Mouse (Mus musculus) hindbrain, embryonic 13.5 days (tissue): ENCODE results near the gene Cherp. TPM values are rescaled to one million over a fixed set of nuclear protein-coding genes. Genes with fewer than 3 reads are reported as not detected.

Source experiments
- ATAC-seq: fragments of 200-750 bp; cut with Nextera tagmentation; 2 replicates; pipeline ENCODE4 v1.8.0; 2017; ENCODE audit warnings: moderate TSS enrichment; ENCODE audit not compliant: low FRiP score
- H3K27ac ChIP-seq: fragments of 300-500 bp; sonication (generic); 2 replicates; pipeline ENCODE4 v1.5.1; 2015; ENCODE audit warnings: inconsistent platforms, mild to moderate bottlenecking, moderate library complexity
- H3K27me3 ChIP-seq: fragments of 300-500 bp; sonication (generic); 2 replicates; pipeline ENCODE4 v1.6.1; 2015; ENCODE audit warnings: mild to moderate bottlenecking, inconsistent platforms
- H3K36me3 ChIP-seq: fragments of 300-500 bp; sonication (generic); 2 replicates; pipeline ENCODE4 v1.6.1; 2015; ENCODE audit warnings: mild to moderate bottlenecking, inconsistent platforms
- H3K4me1 ChIP-seq: fragments of 300-500 bp; sonication (generic); replicated peaks from 2 replicates; pipeline ENCODE4 v1.6.1; 2015; ENCODE audit warnings: inconsistent platforms
- H3K4me2 ChIP-seq: fragments of 300-500 bp; sonication (generic); 2 replicates; pipeline ENCODE4 v1.6.1; 2015; ENCODE audit warnings: inconsistent platforms, mild to moderate bottlenecking, moderate library complexity
- H3K4me3 ChIP-seq: fragments of 300-500 bp; sonication (generic); 2 replicates; pipeline ENCODE4 v1.5.1; 2015; ENCODE audit warnings: mild to moderate bottlenecking, inconsistent platforms
- H3K9ac ChIP-seq: fragments of 300-500 bp; sonication (generic); 2 replicates; pipeline ENCODE4 v1.6.1; 2015; ENCODE audit warnings: mild to moderate bottlenecking, inconsistent platforms
- H3K9me3 ChIP-seq: fragments of 300-500 bp; sonication (generic); 2 replicates; pipeline ENCODE4 v1.6.1; 2016; ENCODE audit warnings: inconsistent platforms
- WGBS: fragments of 180-500 bp; shearing (Covaris S2); methylation state at CpG from one replicate; pipeline ENCODE4 v1.1.7; 2015; 5-methylcytosine and 5-hydroxymethylcytosine counted together
- microRNA-seq: library from miRNA; unstranded; fragments of <30 nt; microRNA quantifications from one replicate; pipeline ENCODE4, GENCODE M21; 2016
- polyA plus RNA-seq: library from polyadenylated mRNA; unstranded; fragments of >200 nt; fragmentation: Nextera tagmentation; extraction: Ambion mirVana; gene quantifications from 2 replicates; pipeline ENCODE4 v1.2.1, GENCODE M21; 2015

The Cherp gene
- polyA plus RNA-seq, 1 experiment from 2014 or later = 51.9 TPM

GRCm38 (mm10) chr8:72422926-72423325, 52.1 kb downstream of the Cherp start:
- Histone ChIP-seq H3K9me3 (no peaks in the 10 kb centered on the region), H3K9ac (no peak overlapping the region), H3K27me3 (no peaks in the 10 kb centered on the region), H3K27ac (no peak overlapping the region), H3K4me2 (no peak overlapping the region), H3K36me3 (0 out of 2 replicates have a peak, but pooled peaks cover 6% of the 10 kb centered on the region), H3K4me3 (no peak overlapping the region), H3K4me1 (peaks cover 30% of the 10 kb centered on the region)
- ATAC-seq = no peak
- WGBS = 75% methylated on average over 1 of the region's 1 CpGs

GRCm38 (mm10) chr8:72421362-72422335, 53.4 kb downstream of the Cherp start, which contains the start of gene Eps15l1:
Gene Eps15l1, minus strand, starts transcription at chr8:72421460.
- peak; percentile 98 for ATAC-seq
- H3K4me2 ChIP-seq = peak within 1 kb of the TSS; percentile 69

DNA sequence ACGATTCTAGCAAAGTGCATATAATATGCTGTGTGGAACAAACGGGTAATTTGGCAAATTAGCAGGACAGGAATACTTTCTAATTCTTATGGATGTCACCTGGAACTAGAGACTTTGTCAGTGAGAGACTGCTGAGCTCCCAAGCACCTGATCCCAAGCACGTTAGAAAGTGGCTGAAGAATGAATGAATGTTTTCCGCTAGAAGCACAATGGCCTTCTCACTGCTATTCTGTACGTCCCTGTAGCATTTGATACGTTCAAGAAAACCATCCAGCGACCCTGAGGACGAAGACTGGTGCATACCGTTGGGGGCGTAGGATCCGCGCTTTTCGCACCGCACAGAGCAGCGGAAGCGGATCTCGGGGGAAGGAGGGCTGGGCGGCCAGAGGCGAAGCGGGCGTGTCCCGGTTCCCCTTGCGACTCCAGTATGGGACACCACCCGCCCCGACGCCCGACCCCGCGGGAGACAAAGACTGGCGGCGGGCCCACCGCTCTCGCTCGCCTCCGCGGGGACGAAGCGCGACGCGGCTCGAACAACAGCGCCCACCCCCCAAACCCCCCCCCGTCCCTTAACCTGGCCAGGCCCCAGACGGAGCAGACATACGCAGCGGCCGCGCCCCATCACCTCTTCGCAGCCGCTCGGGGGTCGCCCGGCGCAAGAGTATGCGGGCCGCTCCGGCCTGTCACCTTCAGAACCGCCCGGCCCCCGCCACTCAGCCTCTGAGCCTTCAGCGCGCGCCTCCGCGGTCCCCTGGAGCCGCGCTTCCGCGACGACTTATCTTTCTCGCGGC, 54.3 kb downstream of the Cherp start:
- H3K36me3 ChIP-seq = 0 out of 2 replicates have a peak, but pooled peaks cover 6% of the 10 kb centered on the region
- no peaks in the 10 kb centered on the region for H3K27me3 ChIP-seq
- WGBS = 1% methylated on average over 59 of the region's 73 CpGs
- H3K9me3 ChIP-seq = no peaks in the 10 kb centered on the region
- H3K4me3 ChIP-seq = peak overlapping the region; percentile 87
- peak overlapping the region; percentile 92 for H3K27ac ChIP-seq
- peak overlapping the region; percentile 91 for H3K9ac ChIP-seq
- peak; percentile 79 for ATAC-seq
- H3K4me1 ChIP-seq = peaks cover 52% of the 10 kb centered on the region
- peak overlapping the region; percentile 69 for H3K4me2 ChIP-seq

More at GRCm38 (mm10) chr8:72421362-72422335, 53.4 kb downstream of the Cherp start, which contains the start of gene Eps15l1:
- Histone ChIP-seq H3K4me1 (peaks cover 43% of the 10 kb centered on the region), H3K27ac (peak within 1 kb of the TSS; percentile 92), H3K9ac (peak within 1 kb of the TSS; percentile 91), H3K9me3 (no peaks in the 10 kb centered on the region), H3K27me3 (no peaks in the 10 kb centered on the region), H3K4me3 (peak within 1 kb of the TSS; percentile 87), H3K36me3 (0 out of 2 replicates have a peak, but pooled peaks cover 6% of the 10 kb centered on the region)
- WGBS = under 1% methylated on average over 48 of the region's 48 CpGs

- peaks cover 74% of the 10 kb centered on the region for H3K4me1 ChIP-seq
- 95% methylated on average over 4 of the region's 4 CpGs for WGBS
- H3K36me3 ChIP-seq = peaks cover 14% of the 10 kb centered on the region; the same call in 1 of the 2 replicates
These were observed 57.0 kb downstream of the Cherp start for GRCm38 (mm10) chr8:72418073-72418472.

DNA sequence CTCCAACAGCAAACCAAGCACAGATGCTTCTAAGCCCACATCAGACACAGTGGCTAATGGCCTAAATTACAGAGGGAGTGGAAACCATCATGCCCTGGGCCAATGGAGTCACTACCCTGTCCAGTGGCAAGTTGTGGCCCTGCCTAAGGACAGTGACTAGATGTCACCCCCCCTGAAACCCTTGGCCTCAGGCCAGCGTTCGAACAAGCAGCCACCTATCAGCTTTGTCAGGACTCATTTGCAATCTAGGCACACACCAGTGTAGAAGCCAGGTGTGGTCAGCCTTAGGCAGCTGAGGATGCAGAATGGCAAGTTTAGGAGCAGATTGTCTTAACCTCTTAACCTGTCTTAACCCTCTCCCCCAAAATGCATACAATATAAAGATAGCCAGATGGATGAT, 59.8 kb downstream of the Cherp start:
- H3K4me3 ChIP-seq = no peak overlapping the region
- no peak overlapping the region for H3K4me2 ChIP-seq
- 84% methylated on average over 2 of the region's 2 CpGs for WGBS
- ATAC-seq = no peak
- H3K36me3 ChIP-seq = peaks cover 18% of the 10 kb centered on the region; the same call in 1 of the 2 replicates
- H3K27me3 ChIP-seq = no peaks in the 10 kb centered on the region
- no peaks in the 10 kb centered on the region for H3K9me3 ChIP-seq
- peaks cover 71% of the 10 kb centered on the region for H3K4me1 ChIP-seq
- 0 out of 2 replicates have a peak overlapping the region, but pooled peaks have one; percentile 26 for H3K9ac ChIP-seq
- H3K27ac ChIP-seq = no peak overlapping the region

More at GRCm38 (mm10) chr8:72418073-72418472, 57.0 kb downstream of the Cherp start:
- Histone ChIP-seq H3K4me3 (no peak overlapping the region), H3K27me3 (no peaks in the 10 kb centered on the region), H3K9ac (no peak overlapping the region), H3K27ac (no peak overlapping the region), H3K9me3 (no peaks in the 10 kb centered on the region), H3K4me2 (no peak overlapping the region)
- no peak for ATAC-seq

DNA sequence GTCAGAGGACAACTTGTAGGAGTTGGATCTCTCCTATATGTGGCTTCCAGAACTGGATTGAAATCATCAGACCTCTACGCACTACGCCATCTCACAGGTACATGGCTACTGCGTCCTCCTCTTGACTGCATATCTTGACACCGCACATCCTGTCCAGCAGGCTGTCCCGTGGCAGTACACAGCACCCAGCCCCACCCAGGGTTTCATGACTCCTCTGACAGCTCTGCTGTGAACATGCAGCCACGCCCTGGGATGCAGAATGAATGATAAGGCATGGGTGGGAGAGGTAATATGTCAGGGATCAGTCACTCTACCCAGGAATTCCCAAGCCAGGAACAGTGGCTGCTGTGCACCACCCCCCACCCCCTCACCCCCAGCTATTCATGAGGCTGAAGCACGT, 61.2 kb downstream of the Cherp start:
- Histone ChIP-seq H3K9ac (no peak overlapping the region), H3K9me3 (no peaks in the 10 kb centered on the region), H3K4me1 (peaks cover 67% of the 10 kb centered on the region), H3K27ac (no peak overlapping the region), H3K36me3 (peaks cover 14% of the 10 kb centered on the region; the same call in 1 of the 2 replicates), H3K4me2 (no peak overlapping the region), H3K4me3 (no peak overlapping the region), H3K27me3 (no peaks in the 10 kb centered on the region)
- ATAC-seq = no peak
- 92% methylated on average over 7 of the region's 7 CpGs for WGBS

Small RNA genes within 50 kb of the gene (microRNA-seq; reads per million reads assigned to microRNA genes)
- 0.93 reads per million for gene Mir7068

Other genes starting within 250 kb of the Cherp start
- 247 and 261 TPM in 2 replicates for gene Ap1m1, start 235.2 kb downstream of the Cherp start, polyA plus RNA-seq
- gene Gm10282, start 170.0 kb downstream of the Cherp start, polyA plus RNA-seq = 15.4 TPM in 2 replicates
- gene Klf2, start 156.2 kb downstream of the Cherp start, polyA plus RNA-seq = 5.0 and 5.9 TPM in 2 replicates
- 62.0 and 65.0 TPM in 2 replicates for gene Eps15l1, start 53.8 kb downstream of the Cherp start, polyA plus RNA-seq
- 1.1 and 1.3 TPM in 2 replicates for gene Calr3, start 31.4 kb downstream of the Cherp start, polyA plus RNA-seq
- gene 1700030K09Rik, start 31.3 kb downstream of the Cherp start, polyA plus RNA-seq = 18.0 and 18.9 TPM in 2 replicates
- gene Slc35e1, start 17.4 kb upstream of the Cherp start, polyA plus RNA-seq = 9.1 and 9.2 TPM in 2 replicates
- 15.7 and 16.6 TPM in 2 replicates for gene Med26, start 73.0 kb upstream of the Cherp start, polyA plus RNA-seq
- 128 and 141 TPM in 2 replicates for gene Smim7, start 95.9 kb upstream of the Cherp start, polyA plus RNA-seq
- gene Tmem38a, start 96.8 kb upstream of the Cherp start, polyA plus RNA-seq = 19.3 and 20.4 TPM in 2 replicates
- 1.3 and 1.4 TPM in 2 replicates for gene Nwd1, start 171.5 kb upstream of the Cherp start, polyA plus RNA-seq
- 171 and 175 TPM in 2 replicates for gene Sin3b, start 248.1 kb upstream of the Cherp start, polyA plus RNA-seq